Mouse (Mus musculus): Measurements from ENCODE around the gene Ryr2. TPM values are rescaled to one million over a fixed set of nuclear protein-coding genes. Genes with fewer than 3 reads are reported as not detected.
"Not testable (repeated sequence)": the region's sequence is repeated elsewhere in the genome, so short reads cannot be mapped to it uniquely, and the experiment has no call there.

Ryr2 gene
- polyA plus RNA-seq, 1 experiment from 2014 or later: 0.12 TPM

- 72% methylated on average over 2 of the region's 2 CpGs for WGBS (ENCODE audit: insufficient replicate concordance)
- Histone ChIP-seq H3K4me1 (replicated peaks) (no peaks in the 10 kb centered on the region), H3K27ac (no peak overlapping the region), H3K9me3 (replicated peaks) (no peaks in the 10 kb centered on the region), H3K27me3 (no peaks in the 10 kb centered on the region), H3K4me3 (replicated peaks) (no peak overlapping the region), H3K4me2 (no peak overlapping the region), H3K36me3 (no peaks in the 10 kb centered on the region), H3K9ac (no peak overlapping the region)
- DNase-seq: peak; percentile 52
- peak; percentile 78 for ATAC-seq (ENCODE audit: low read depth)
Measured at GRCm38 (mm10) chr13:11825563-11826226, 281.1 kb downstream of the Ryr2 start.

GRCm38 (mm10) chr13:11818723-11819122 lies 288.0 kb downstream of the Ryr2 start:
- ATAC-seq (ENCODE audit: low read depth): peak; percentile 87
- Histone ChIP-seq H3K4me1 (replicated peaks) (0 out of 2 replicates have a peak, but pooled peaks cover 5% of the 10 kb centered on the region), H3K9ac (no peak overlapping the region), H3K36me3 (no peaks in the 10 kb centered on the region), H3K4me3 (replicated peaks) (no peak overlapping the region), H3K27me3 (no peaks in the 10 kb centered on the region), H3K4me2 (no peak overlapping the region), H3K9me3 (replicated peaks) (no peaks in the 10 kb centered on the region), H3K27ac (no peak overlapping the region)
- WGBS (ENCODE audit: insufficient replicate concordance): 50% methylated on average over 3 of the region's 3 CpGs
- DNase-seq: no peak

- H3K4me3 ChIP-seq (replicated peaks); H3K4me2 ChIP-seq; ATAC-seq (ENCODE audit: low read depth); H3K27me3 ChIP-seq; H3K36me3 ChIP-seq; DNase-seq; H3K4me1 ChIP-seq (replicated peaks); H3K9me3 ChIP-seq (replicated peaks); H3K27ac ChIP-seq; H3K9ac ChIP-seq: not testable (repeated sequence)
- WGBS (ENCODE audit: insufficient replicate concordance): 87% methylated on average over 1 of the region's 1 CpGs
Measured at GRCm38 (mm10) chr13:11809365-11809764, 297.4 kb downstream of the Ryr2 start.

- DNase-seq (no peak), ATAC-seq (ENCODE audit: low read depth) (no peak)
- Histone ChIP-seq H3K4me1 (replicated peaks) (no peaks in the 10 kb centered on the region), H3K4me3 (replicated peaks) (no peak overlapping the region), H3K27ac (no peak overlapping the region), H3K36me3 (no peaks in the 10 kb centered on the region), H3K4me2 (no peak overlapping the region), H3K27me3 (no peaks in the 10 kb centered on the region), H3K9ac (no peak overlapping the region), H3K9me3 (replicated peaks) (no peaks in the 10 kb centered on the region)
- 48% methylated on average over 3 of the region's 3 CpGs for WGBS (ENCODE audit: insufficient replicate concordance)
Measured at GRCm38 (mm10) chr13:11792536-11792935, 314.2 kb downstream of the Ryr2 start.

GRCm38 (mm10) chr13:11790536-11790935 lies 316.2 kb downstream of the Ryr2 start:
- Histone ChIP-seq H3K4me3 (replicated peaks) (no peak overlapping the region), H3K27ac (no peak overlapping the region), H3K36me3 (no peaks in the 10 kb centered on the region), H3K27me3 (no peaks in the 10 kb centered on the region), H3K9me3 (replicated peaks) (no peaks in the 10 kb centered on the region), H3K4me1 (replicated peaks) (no peaks in the 10 kb centered on the region), H3K9ac (no peak overlapping the region), H3K4me2 (no peak overlapping the region)
- 64% methylated on average over 5 of the region's 5 CpGs for WGBS (ENCODE audit: insufficient replicate concordance)
- ATAC-seq (ENCODE audit: low read depth) (no peak), DNase-seq (no peak)

- H3K9ac ChIP-seq: no peak overlapping the region
- no peak for DNase-seq
Measured at GRCm38 (mm10) chr13:11782411-11783155, 324.2 kb downstream of the Ryr2 start.

GRCm38 (mm10) chr13:11781065-11781464 lies 325.7 kb downstream of the Ryr2 start:
- Histone ChIP-seq H3K36me3 (no peaks in the 10 kb centered on the region), H3K4me3 (replicated peaks) (no peak overlapping the region), H3K4me1 (replicated peaks) (no peaks in the 10 kb centered on the region), H3K9ac (no peak overlapping the region), H3K27me3 (no peaks in the 10 kb centered on the region), H3K9me3 (replicated peaks) (no peaks in the 10 kb centered on the region), H3K27ac (no peak overlapping the region), H3K4me2 (no peak overlapping the region)
- no peak for DNase-seq
- ATAC-seq (ENCODE audit: low read depth): no peak
- 55% methylated on average over 2 of the region's 2 CpGs for WGBS (ENCODE audit: insufficient replicate concordance)

More at GRCm38 (mm10) chr13:11782411-11783155, 324.2 kb downstream of the Ryr2 start:
- 58% methylated on average over 3 of the region's 3 CpGs for WGBS (ENCODE audit: insufficient replicate concordance)
- H3K4me1 ChIP-seq (replicated peaks): no peaks in the 10 kb centered on the region
- no peak overlapping the region for H3K4me2 ChIP-seq
- no peaks in the 10 kb centered on the region for H3K27me3 ChIP-seq
- no peak overlapping the region for H3K4me3 ChIP-seq (replicated peaks)
- no peaks in the 10 kb centered on the region for H3K36me3 ChIP-seq
- H3K27ac ChIP-seq: no peak overlapping the region
- H3K9me3 ChIP-seq (replicated peaks): no peaks in the 10 kb centered on the region
- no peak for ATAC-seq (ENCODE audit: low read depth)

- Histone ChIP-seq H3K36me3 (no peaks in the 10 kb centered on the region), H3K9me3 (replicated peaks) (no peaks in the 10 kb centered on the region), H3K4me3 (replicated peaks) (no peak overlapping the region), H3K27ac (no peak overlapping the region), H3K4me2 (no peak overlapping the region), H3K9ac (no peak overlapping the region), H3K4me1 (replicated peaks) (no peaks in the 10 kb centered on the region), H3K27me3 (no peaks in the 10 kb centered on the region)
- WGBS (ENCODE audit: insufficient replicate concordance): 74% methylated on average over 6 of the region's 6 CpGs
- DNase-seq: no peak
- no peak for ATAC-seq (ENCODE audit: low read depth)
Measured at GRCm38 (mm10) chr13:11777726-11778125, 329.0 kb downstream of the Ryr2 start.

GRCm38 (mm10) chr13:11772173-11772572 lies 334.6 kb downstream of the Ryr2 start:
- no peak for ATAC-seq (ENCODE audit: low read depth)

GRCm38 (mm10) chr13:11766899-11767298 lies 339.8 kb downstream of the Ryr2 start:
- ATAC-seq (ENCODE audit: low read depth): no peak
- Histone ChIP-seq H3K9me3 (replicated peaks) (no peaks in the 10 kb centered on the region), H3K4me3 (replicated peaks) (no peak overlapping the region), H3K27me3 (no peaks in the 10 kb centered on the region), H3K9ac (no peak overlapping the region), H3K4me1 (replicated peaks) (no peaks in the 10 kb centered on the region), H3K4me2 (no peak overlapping the region), H3K36me3 (no peaks in the 10 kb centered on the region), H3K27ac (no peak overlapping the region)
- WGBS (ENCODE audit: insufficient replicate concordance): 68% methylated on average over 2 of the region's 2 CpGs
- DNase-seq: no peak

More at GRCm38 (mm10) chr13:11772173-11772572, 334.6 kb downstream of the Ryr2 start:
- Histone ChIP-seq H3K4me3 (replicated peaks) (no peak overlapping the region), H3K27me3 (no peaks in the 10 kb centered on the region), H3K9ac (no peak overlapping the region), H3K4me1 (replicated peaks) (no peaks in the 10 kb centered on the region), H3K4me2 (no peak overlapping the region), H3K9me3 (replicated peaks) (no peaks in the 10 kb centered on the region), H3K27ac (no peak overlapping the region), H3K36me3 (no peaks in the 10 kb centered on the region)
- no peak for DNase-seq
- 84% methylated on average over 8 of the region's 8 CpGs for WGBS (ENCODE audit: insufficient replicate concordance)

- DNase-seq: no peak
- 58% methylated on average over 4 of the region's 4 CpGs for WGBS (ENCODE audit: insufficient replicate concordance)
Measured at GRCm38 (mm10) chr13:11763925-11764324, 342.8 kb downstream of the Ryr2 start.

GRCm38 (mm10) chr13:11763104-11763503 lies 343.6 kb downstream of the Ryr2 start:
- no peaks in the 10 kb centered on the region for H3K36me3 ChIP-seq
- no peak for DNase-seq
- no peak overlapping the region for H3K4me2 ChIP-seq
- no peak for ATAC-seq (ENCODE audit: low read depth)
- H3K4me1 ChIP-seq (replicated peaks): no peaks in the 10 kb centered on the region
- no peak overlapping the region for H3K9ac ChIP-seq
- H3K4me3 ChIP-seq (replicated peaks): no peak overlapping the region
- H3K9me3 ChIP-seq (replicated peaks): no peaks in the 10 kb centered on the region
- 67% methylated on average over 3 of the region's 3 CpGs for WGBS (ENCODE audit: insufficient replicate concordance)
- H3K27me3 ChIP-seq: no peaks in the 10 kb centered on the region
- H3K27ac ChIP-seq: no peak overlapping the region

More at GRCm38 (mm10) chr13:11763925-11764324, 342.8 kb downstream of the Ryr2 start:
- Histone ChIP-seq H3K4me3 (replicated peaks) (no peak overlapping the region), H3K4me1 (replicated peaks) (no peaks in the 10 kb centered on the region), H3K36me3 (no peaks in the 10 kb centered on the region), H3K4me2 (no peak overlapping the region), H3K9ac (no peak overlapping the region), H3K27ac (no peak overlapping the region), H3K9me3 (replicated peaks) (no peaks in the 10 kb centered on the region), H3K27me3 (no peaks in the 10 kb centered on the region)
- ATAC-seq (ENCODE audit: low read depth): no peak

Measured in liver, embryonic 13.5 days (tissue).